Mouse (Mus musculus): ENCODE results near the gene Csrnp1. TPM values are rescaled to one million over a fixed set of nuclear protein-coding genes. Genes with fewer than 3 reads are reported as not detected.
"Not testable (repeated sequence)": the region's sequence is repeated elsewhere in the genome, so short reads cannot be mapped to it uniquely, and the experiment has no call there.

Gene Csrnp1
- polyA plus RNA-seq, 1 experiment from 2014 or later = 5.1 TPM

DNA sequence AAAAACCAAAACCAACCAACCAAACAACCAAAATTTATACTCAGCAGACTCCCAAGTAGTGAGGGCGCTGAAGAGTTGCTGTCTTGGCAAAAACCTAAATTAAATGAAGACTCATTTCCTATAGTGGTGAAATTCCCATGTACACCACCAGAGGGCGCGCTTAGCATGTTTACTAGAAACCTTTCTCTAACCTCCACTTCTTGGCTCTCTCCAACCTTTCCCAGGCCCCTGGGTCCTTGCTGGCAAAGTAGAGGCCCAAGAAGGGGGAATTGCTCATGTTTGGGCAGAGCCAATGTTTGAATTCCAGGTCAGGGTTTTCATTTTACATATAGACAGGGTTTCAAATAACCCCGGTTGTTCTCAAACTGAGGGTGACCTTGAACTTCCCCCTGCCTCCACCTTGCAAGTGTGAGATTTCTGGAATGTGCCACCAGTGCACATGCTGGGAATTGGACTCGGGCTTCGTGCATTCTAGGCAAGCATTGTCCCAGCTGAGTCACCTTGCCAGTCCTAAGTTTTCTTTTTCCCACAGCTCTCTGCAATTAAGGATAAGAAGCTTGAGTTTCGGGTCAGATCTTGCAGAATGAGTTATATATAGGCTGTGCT, 35.9 kb upstream of the Csrnp1 start:
- Histone ChIP-seq H3K27me3 (replicated peaks; ENCODE audit: control insufficient read depth, insufficient read depth, low read length) (no peaks in the 10 kb centered on the region), H3K4me3 (ENCODE audit: low read length) (no peak overlapping the region), H3K27ac (ENCODE audit: low read length) (no peak overlapping the region), H3K4me1 (ENCODE audit: control insufficient read depth, insufficient read depth, low read length) (peaks cover 12% of the 10 kb centered on the region), H3K36me3 (ENCODE audit: control insufficient read depth, insufficient read depth, low read length) (no peaks in the 10 kb centered on the region), H3K9ac (ENCODE audit: low read depth, low read length) (no peak overlapping the region), H3K4me2 (ENCODE audit: low read depth, low read length) (no peak overlapping the region), H3K9me3 (ENCODE audit: control insufficient read depth, low read length) (no peaks in the 10 kb centered on the region)
- WGBS = 43% methylated on average over 7 of the region's 7 CpGs
- ATAC-seq = peak; percentile 32; the same call in 1 of the 2 replicates

DNA sequence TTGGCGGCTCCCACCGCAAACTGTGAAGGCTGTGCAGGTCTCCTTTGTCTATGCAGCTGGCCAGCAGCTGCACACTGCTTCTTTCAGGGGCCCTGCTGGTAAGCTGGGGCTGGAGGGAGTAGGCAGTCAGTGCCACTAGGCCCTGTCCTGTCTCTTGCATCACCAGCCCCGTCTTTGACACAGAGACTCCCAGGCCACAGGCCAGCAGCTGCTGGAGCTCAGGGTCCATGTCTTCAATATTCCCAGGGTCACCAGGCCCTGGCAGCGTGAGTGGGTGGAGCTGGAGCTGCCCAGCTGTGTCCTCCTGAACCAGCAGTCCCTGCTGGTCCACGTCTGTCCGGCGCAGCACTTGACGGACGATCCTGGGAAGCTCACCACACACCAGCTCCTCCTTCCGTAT, 32.5 kb upstream of the Csrnp1 start:
- no peaks in the 10 kb centered on the region for H3K27me3 ChIP-seq (replicated peaks; ENCODE audit: control insufficient read depth, insufficient read depth, low read length)
- H3K9ac ChIP-seq (ENCODE audit: low read depth, low read length) = no peak overlapping the region
- no peak for ATAC-seq
- peaks cover 12% of the 10 kb centered on the region for H3K4me1 ChIP-seq (ENCODE audit: control insufficient read depth, insufficient read depth, low read length)
- WGBS = 63% methylated on average over 10 of the region's 10 CpGs
- H3K36me3 ChIP-seq (ENCODE audit: control insufficient read depth, insufficient read depth, low read length) = no peaks in the 10 kb centered on the region
- no peak overlapping the region for H3K4me3 ChIP-seq (ENCODE audit: low read length)
- no peaks in the 10 kb centered on the region for H3K9me3 ChIP-seq (ENCODE audit: control insufficient read depth, low read length)
- H3K27ac ChIP-seq (ENCODE audit: low read length) = no peak overlapping the region
- no peak overlapping the region for H3K4me2 ChIP-seq (ENCODE audit: low read depth, low read length)

DNA sequence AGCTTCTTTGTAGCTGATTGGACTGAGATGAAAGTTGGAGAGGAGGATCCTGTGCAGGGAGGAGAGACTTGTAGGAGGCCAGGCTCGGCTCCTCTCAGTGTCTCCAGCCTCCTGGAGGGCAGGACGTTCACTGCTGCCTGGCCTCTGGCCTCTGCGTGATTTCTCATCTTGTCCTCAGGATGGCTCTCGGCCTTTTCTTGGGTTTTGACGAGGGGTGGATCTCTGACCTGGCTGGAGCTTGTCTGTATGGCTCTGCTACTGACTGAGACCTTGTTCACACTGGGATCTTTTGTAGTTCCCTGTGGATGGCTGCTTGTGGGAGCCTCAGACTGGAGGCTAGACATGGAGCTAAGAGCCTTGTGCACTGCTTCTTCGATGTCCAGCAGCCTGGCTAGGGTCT, 30.4 kb upstream of the Csrnp1 start:
- no peaks in the 10 kb centered on the region for H3K9me3 ChIP-seq (ENCODE audit: control insufficient read depth, low read length)
- no peak overlapping the region for H3K27ac ChIP-seq (ENCODE audit: low read length)
- peaks cover 7% of the 10 kb centered on the region for H3K4me1 ChIP-seq (ENCODE audit: control insufficient read depth, insufficient read depth, low read length)
- no peak for ATAC-seq
- H3K36me3 ChIP-seq (ENCODE audit: control insufficient read depth, insufficient read depth, low read length) = no peaks in the 10 kb centered on the region
- no peaks in the 10 kb centered on the region for H3K27me3 ChIP-seq (replicated peaks; ENCODE audit: control insufficient read depth, insufficient read depth, low read length)
- 0 out of 2 replicates have a peak overlapping the region, but pooled peaks have one; percentile 24 for H3K9ac ChIP-seq (ENCODE audit: low read depth, low read length)
- WGBS = 66% methylated on average over 6 of the region's 6 CpGs
- H3K4me3 ChIP-seq (ENCODE audit: low read length) = no peak overlapping the region
- H3K4me2 ChIP-seq (ENCODE audit: low read depth, low read length) = no peak overlapping the region

DNA sequence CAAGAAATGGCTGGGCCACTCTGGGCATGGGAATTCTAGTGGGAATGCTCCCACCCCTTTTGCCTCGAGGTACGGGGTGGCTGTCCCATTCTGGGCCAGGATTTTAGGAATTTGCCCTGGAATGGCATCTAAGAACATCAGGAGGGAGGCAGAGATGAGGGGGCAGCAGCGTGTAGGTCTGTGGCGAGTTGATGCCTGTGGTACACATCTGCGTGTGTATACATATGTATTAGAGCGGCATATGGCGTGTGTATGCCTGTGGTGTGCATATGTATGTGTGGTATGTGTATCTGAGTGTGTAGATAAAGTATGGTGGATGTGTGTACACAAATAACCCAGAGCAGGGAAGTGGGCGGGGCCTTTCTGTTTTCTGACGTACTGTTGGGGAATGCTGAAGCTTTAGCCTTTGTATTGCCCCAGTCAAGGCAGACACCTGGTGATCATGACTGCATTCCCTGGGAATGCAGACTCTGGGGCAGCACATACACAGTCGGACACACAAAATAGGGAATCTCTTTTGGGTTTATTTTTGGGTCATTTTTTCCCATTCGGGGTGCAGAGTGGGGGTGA, 28.9 kb upstream of the Csrnp1 start:
- no peak overlapping the region for H3K4me2 ChIP-seq (ENCODE audit: low read depth, low read length)
- no peak overlapping the region for H3K4me3 ChIP-seq (ENCODE audit: low read length)
- H3K4me1 ChIP-seq (ENCODE audit: control insufficient read depth, insufficient read depth, low read length) = peaks cover 7% of the 10 kb centered on the region
- no peak for ATAC-seq
- no peaks in the 10 kb centered on the region for H3K36me3 ChIP-seq (ENCODE audit: control insufficient read depth, insufficient read depth, low read length)
- no peak overlapping the region for H3K27ac ChIP-seq (ENCODE audit: low read length)
- WGBS = 68% methylated on average over 11 of the region's 11 CpGs
- H3K27me3 ChIP-seq (replicated peaks; ENCODE audit: control insufficient read depth, insufficient read depth, low read length) = no peaks in the 10 kb centered on the region
- no peak overlapping the region for H3K9ac ChIP-seq (ENCODE audit: low read depth, low read length)
- no peaks in the 10 kb centered on the region for H3K9me3 ChIP-seq (ENCODE audit: control insufficient read depth, low read length)

DNA sequence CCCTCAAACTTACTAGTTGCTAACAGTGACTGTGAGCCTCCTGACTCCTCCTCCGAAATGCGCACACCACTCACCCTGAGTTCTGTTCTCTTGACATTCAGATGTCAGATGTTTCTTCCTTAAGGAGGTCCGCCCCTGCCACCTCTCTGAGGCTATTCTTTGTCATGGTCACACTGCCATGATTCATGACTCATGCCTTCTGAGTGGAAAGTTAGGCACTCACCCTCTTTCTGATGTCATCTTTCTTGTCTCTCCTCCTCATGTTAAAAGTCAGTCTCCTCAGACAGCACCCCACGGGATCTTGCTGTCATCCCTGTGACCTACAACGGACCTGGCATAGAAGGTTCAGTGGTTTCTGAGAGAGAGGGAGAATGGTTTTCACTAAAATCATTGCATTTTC, 28.3 kb upstream of the Csrnp1 start:
- H3K9me3 ChIP-seq (ENCODE audit: control insufficient read depth, low read length) = peaks cover 1% of the 10 kb centered on the region; the same call in 1 of the 2 replicates
- H3K27ac ChIP-seq (ENCODE audit: low read length) = no peak overlapping the region
- H3K27me3 ChIP-seq (replicated peaks; ENCODE audit: control insufficient read depth, insufficient read depth, low read length) = no peaks in the 10 kb centered on the region
- H3K4me1 ChIP-seq (ENCODE audit: control insufficient read depth, insufficient read depth, low read length) = peaks cover 7% of the 10 kb centered on the region
- H3K4me2 ChIP-seq (ENCODE audit: low read depth, low read length) = no peak overlapping the region
- H3K36me3 ChIP-seq (ENCODE audit: control insufficient read depth, insufficient read depth, low read length) = no peaks in the 10 kb centered on the region
- 91% methylated on average over 5 of the region's 5 CpGs for WGBS
- ATAC-seq = no peak
- H3K9ac ChIP-seq (ENCODE audit: low read depth, low read length) = no peak overlapping the region
- no peak overlapping the region for H3K4me3 ChIP-seq (ENCODE audit: low read length)

DNA sequence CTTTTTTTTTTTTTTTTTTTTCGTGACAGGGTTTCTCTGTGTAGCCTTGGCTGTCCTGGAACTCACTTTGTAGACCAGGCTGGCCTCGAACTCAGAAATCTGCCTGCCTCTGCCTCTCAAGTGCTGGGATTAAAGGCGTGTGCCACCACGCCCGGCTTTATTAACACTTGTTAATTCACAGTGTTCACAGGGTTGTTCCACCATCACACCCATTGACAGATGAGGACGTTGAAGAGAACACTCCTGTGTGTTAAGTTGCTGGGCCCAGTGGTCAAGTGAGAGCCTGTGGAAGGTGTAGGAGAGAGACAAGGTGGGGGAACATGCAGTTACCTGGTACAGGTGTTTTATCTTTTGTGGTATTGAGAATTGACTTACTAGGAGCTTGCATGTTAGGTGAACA, 27.7 kb upstream of the Csrnp1 start:
- H3K27ac ChIP-seq (ENCODE audit: low read length); H3K9me3 ChIP-seq (ENCODE audit: control insufficient read depth, low read length); ATAC-seq; H3K9ac ChIP-seq (ENCODE audit: low read depth, low read length); H3K4me1 ChIP-seq (ENCODE audit: control insufficient read depth, insufficient read depth, low read length); H3K36me3 ChIP-seq (ENCODE audit: control insufficient read depth, insufficient read depth, low read length); H3K4me2 ChIP-seq (ENCODE audit: low read depth, low read length); H3K4me3 ChIP-seq (ENCODE audit: low read length); H3K27me3 ChIP-seq (replicated peaks; ENCODE audit: control insufficient read depth, insufficient read depth, low read length): not testable (repeated sequence)
- 79% methylated on average over 6 of the region's 6 CpGs for WGBS

DNA sequence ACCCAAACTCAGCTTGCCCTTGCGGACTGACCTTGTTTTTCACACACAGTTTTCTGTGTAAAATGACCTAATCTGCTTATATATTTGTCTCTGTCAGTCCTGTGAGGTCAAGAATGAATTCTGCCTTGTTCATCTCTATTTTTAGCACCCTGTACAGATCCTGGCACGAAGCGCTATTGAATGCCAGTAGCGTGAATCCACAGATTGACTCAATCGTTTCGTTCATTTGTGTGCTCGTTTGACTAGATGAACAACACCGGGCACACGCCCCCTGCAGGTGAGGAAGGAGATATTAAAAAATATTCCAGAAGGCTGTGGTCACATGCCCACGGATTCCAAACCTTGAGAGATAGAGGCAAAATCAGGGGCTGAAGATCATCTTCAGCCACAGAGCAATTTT, 27.1 kb upstream of the Csrnp1 start:
- Histone ChIP-seq H3K4me3 (ENCODE audit: low read length) (peak overlapping the region; percentile 42), H3K27ac (ENCODE audit: low read length) (peak overlapping the region; percentile 66), H3K27me3 (replicated peaks; ENCODE audit: control insufficient read depth, insufficient read depth, low read length) (no peaks in the 10 kb centered on the region), H3K36me3 (ENCODE audit: control insufficient read depth, insufficient read depth, low read length) (no peaks in the 10 kb centered on the region), H3K4me2 (ENCODE audit: low read depth, low read length) (peak overlapping the region; percentile 82), H3K4me1 (ENCODE audit: control insufficient read depth, insufficient read depth, low read length) (peaks cover 7% of the 10 kb centered on the region), H3K9ac (ENCODE audit: low read depth, low read length) (peak overlapping the region; percentile 3; the same call in 1 of the 2 replicates), H3K9me3 (ENCODE audit: control insufficient read depth, low read length) (peaks cover 3% of the 10 kb centered on the region; the same call in 1 of the 2 replicates)
- peak; percentile 66 for ATAC-seq
- under 1% methylated on average over 10 of the region's 10 CpGs for WGBS

DNA sequence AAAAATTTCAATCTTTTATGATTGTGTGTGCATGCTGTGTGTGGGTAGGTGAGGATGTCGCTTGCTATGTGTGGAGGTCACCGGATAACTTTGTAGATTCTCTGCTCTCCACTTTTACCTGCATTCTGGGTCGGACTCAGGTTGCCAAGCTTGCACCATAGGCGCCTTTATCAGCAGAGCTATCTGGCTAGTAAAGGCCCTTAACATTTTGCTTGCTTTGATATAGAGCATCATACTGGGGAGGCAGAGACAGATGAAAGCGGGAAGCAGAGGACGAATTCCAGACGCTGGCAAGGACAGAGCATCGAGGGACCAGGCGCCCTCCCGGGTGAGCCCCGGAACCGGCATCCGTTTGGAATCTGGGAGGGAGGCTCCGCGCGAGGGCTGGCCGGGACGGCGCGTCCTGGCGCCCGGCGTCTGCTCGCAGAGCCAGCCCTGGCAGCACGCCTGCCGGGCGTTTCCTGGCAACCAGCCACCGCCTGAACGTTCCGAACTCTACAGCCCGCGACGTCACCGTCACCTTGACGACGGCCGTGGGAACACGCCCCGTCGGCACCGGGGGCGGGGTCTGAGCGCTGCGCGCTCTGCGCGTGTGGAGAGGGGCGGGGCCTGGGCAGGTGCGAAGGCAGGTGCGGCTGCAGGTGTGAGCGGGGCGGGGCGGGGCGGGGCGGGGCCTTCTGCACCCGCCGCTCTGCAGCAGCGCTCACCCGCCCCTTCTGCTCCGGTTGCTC, 26.5 kb upstream of the Csrnp1 start:
- Histone ChIP-seq H3K4me3 (ENCODE audit: low read length) (peak overlapping the region; percentile 42), H3K9me3 (ENCODE audit: control insufficient read depth, low read length) (peaks cover 3% of the 10 kb centered on the region; the same call in 1 of the 2 replicates), H3K36me3 (ENCODE audit: control insufficient read depth, insufficient read depth, low read length) (no peaks in the 10 kb centered on the region), H3K27ac (ENCODE audit: low read length) (peak overlapping the region; percentile 66), H3K4me1 (ENCODE audit: control insufficient read depth, insufficient read depth, low read length) (peaks cover 7% of the 10 kb centered on the region), H3K4me2 (ENCODE audit: low read depth, low read length) (peak overlapping the region; percentile 82), H3K9ac (ENCODE audit: low read depth, low read length) (peak overlapping the region; percentile 7; the same call in 1 of the 2 replicates), H3K27me3 (replicated peaks; ENCODE audit: control insufficient read depth, insufficient read depth, low read length) (no peaks in the 10 kb centered on the region)
- peak; percentile 94 for ATAC-seq
- WGBS = 1% methylated on average over 60 of the region's 60 CpGs

DNA sequence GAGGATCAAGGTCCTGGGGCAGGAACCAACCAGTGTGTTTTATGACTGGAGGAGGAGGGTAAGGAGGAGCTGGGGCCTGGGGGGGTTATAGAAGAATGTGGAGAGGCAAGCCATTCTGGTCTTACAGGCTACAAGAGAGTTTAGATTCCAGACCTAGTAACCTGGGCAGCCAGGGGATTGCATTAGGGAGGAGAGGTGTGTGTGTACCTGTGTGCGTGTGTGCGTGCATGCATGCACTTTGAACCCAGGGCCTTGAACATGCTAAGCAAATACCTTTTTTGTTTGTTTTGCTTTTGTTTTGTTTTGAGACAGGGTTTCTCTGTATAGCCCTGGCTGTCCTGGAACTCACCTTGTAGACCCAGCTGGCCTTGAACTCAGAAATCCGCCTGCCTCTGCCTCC, 25.4 kb upstream of the Csrnp1 start:
- Histone ChIP-seq H3K9me3 (ENCODE audit: control insufficient read depth, low read length) (peaks cover 3% of the 10 kb centered on the region; the same call in 1 of the 2 replicates), H3K9ac (ENCODE audit: low read depth, low read length) (no peak overlapping the region), H3K27me3 (replicated peaks; ENCODE audit: control insufficient read depth, insufficient read depth, low read length) (no peaks in the 10 kb centered on the region), H3K4me2 (ENCODE audit: low read depth, low read length) (no peak overlapping the region), H3K4me3 (ENCODE audit: low read length) (no peak overlapping the region), H3K27ac (ENCODE audit: low read length) (no peak overlapping the region), H3K4me1 (ENCODE audit: control insufficient read depth, insufficient read depth, low read length) (peaks cover 7% of the 10 kb centered on the region), H3K36me3 (ENCODE audit: control insufficient read depth, insufficient read depth, low read length) (no peaks in the 10 kb centered on the region)
- no peak for ATAC-seq
- WGBS = 85% methylated on average over 3 of the region's 3 CpGs

Measured in intestine, embryonic 16.5 days (tissue).